Mouse (Mus musculus) ovary, postnatal 36 days (tissue): Measurements from ENCODE around the gene Hectd1.
A peak's percentile ranks its signal among the peaks of the same experiment; 100 is the strongest.

Experiments used
- DNase-seq: peaks from one replicate; pipeline ENCODE4 v3.0.0; 2022; ENCODE audit warnings: low spot score, mixed read lengths

Gene Hectd1

GRCm38 (mm10) chr12:51843576-51844520 lies 14.5 kb upstream of the Hectd1 start:
- DNase-seq: no peak

DNA sequence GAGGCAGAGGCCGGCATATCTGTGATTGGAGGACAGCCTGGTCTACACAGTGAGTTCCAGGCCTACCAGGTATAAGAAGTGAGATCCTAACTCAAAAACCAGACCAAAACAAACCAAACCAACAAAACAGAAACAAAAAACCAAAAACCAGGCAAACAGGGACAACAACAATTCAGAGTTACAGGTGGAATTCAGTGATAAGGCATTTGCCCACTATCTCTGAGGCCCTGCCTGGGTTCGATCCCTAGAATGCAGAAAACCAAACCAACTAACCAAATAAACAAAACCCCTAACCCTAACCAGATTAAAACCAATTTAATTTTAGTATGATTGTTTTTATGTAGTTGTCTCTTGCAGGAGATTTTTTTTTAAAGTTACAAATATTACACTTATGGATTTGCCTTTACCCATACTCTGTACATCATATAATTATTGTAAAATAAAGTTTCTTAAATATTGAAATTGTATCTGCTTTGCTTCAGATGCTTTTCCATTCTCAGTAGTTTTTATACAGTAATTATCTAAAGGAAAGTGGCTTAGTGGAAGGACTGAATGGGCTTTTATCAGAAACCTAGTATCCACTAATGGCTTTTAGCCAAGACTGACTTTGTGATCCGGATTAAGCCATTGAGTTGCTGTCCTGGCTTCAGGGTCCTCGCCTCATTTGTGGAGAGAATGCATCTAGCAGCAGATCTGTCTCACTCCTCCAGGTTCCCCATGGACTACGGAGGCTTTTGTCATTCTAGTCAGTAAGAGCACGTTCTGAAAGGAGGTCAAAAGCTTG lies 12.9 kb upstream of the Hectd1 start:
- DNase-seq: no peak

GRCm38 (mm10) chr12:51839856-51840255 lies 10.5 kb upstream of the Hectd1 start:
- no peak for DNase-seq

GRCm38 (mm10) chr12:51835219-51835618 lies 5.9 kb upstream of the Hectd1 start:
- DNase-seq: no peak

DNA sequence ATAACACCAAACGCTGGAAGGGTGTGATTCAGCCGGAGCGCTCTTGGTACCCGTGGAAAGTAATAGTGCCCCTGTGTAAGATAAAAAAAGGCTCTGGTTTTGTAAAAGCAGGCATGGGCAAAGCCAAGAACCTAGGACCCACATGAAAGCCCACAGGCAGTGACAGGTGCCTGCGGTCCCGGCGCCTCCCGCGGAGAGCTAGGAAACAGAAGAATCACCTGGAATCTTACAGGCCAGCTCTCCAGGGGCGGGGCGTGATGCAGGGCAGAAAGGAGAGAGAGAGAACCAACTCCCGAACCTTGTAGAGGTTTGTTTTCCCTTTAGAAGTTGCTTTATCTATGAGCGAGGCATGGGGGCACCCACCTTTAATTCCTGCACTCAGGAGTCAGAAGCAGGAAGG lies 2.6 kb upstream of the Hectd1 start:
- no peak for DNase-seq

DNA sequence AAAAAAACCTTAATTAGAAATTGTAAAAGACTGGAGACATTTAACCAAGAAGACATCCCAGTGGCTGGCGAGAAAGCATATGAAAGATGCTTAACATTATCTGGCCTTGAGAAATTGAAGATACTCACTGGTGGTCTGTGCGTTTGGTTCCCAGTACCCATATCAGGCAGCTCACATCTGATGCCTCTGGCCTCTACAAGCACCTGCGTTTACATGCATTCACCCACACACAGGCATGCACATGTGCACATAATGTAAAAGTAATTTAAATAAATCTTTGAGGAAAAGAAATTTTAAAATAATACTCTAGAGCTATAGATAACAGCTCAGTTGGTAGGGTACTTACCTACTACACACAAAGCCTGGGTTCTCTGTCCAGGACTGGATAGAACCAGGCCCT lies 2.0 kb upstream of the Hectd1 start:
- no peak for DNase-seq

- DNase-seq: no peak
These were observed 1.3 kb upstream of the Hectd1 start for GRCm38 (mm10) chr12:51830671-51831070.

- no peak for DNase-seq
These were observed 704 bp upstream of the Hectd1 start for GRCm38 (mm10) chr12:51830077-51830402.

DNA sequence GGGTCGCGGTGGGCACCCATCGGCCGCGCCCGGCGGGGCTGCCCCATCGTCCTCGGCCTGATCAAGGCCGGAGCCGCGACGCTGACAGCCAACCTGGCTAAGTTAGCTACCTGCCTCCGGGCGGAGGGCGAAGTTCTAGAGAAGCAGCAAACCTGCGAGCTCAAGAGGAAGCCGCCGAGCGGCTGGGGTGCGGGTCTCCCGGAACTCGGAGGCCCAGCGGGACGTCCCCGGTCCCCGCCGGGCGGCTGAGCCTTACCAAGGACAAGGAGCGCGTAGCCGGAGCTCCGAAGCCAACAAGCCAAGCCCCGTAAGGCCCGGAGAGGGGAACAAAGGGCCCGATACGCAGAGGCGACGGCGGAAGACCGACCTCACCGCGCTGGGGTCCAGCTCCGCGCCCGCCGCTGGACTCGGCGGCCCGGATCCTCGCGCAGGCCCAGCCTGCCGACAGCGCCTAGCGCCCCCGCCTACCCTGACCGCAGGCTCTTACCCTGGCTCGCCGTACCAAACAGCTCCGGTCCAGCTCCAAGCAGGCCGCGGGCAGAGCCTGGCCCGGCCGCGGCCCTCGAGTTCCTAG lies 533 bp downstream of the Hectd1 start:
- peak; percentile 68 for DNase-seq

- no peak for DNase-seq
These were observed 1.2 kb downstream of the Hectd1 start for GRCm38 (mm10) chr12:51827958-51828650.

DNA sequence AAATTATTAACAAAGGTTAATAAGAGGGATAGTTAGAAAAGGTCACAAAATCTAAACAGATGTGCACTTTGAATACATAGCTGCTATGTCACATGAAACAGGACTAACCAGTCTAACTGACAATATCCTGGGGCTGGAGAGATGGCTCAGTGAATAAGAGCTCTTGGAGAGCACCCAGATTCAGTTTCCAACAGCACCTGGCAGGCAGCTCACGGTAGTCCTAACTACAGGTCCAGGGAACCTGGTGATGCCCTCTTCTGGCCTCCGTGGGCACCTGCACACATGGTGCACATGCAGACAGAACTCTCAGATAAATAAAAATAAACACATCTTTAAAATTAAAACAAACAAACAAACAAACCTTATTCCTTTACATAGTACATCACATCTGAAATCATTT lies 4.0 kb downstream of the Hectd1 start:
- no peak for DNase-seq

GRCm38 (mm10) chr12:51823311-51823710 lies 6.0 kb downstream of the Hectd1 start:
- DNase-seq: no peak

GRCm38 (mm10) chr12:51822861-51823260 lies 6.5 kb downstream of the Hectd1 start:
- no peak for DNase-seq

DNA sequence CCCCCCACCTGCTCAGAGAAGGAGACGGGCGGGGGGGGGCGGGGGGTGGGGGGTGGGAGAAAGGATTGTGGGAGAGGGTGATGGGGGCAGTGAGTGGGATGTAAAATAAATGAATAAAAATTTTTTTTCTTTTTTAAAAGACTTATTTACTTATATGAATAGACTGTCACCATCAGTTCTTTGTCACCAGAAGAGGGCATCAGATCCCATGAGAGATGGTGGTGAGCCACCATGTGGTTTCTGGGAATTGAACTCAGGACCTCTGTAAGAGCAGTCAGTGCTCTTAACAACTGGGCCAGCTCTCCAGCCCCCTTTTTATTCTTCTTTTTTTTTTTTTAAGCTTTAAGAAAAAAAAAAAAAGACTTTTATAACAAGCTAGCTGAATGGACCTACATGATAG lies 7.1 kb downstream of the Hectd1 start:
- DNase-seq: no peak

- no peak for DNase-seq
These were observed 8.1 kb downstream of the Hectd1 start for GRCm38 (mm10) chr12:51821256-51821655.

DNA sequence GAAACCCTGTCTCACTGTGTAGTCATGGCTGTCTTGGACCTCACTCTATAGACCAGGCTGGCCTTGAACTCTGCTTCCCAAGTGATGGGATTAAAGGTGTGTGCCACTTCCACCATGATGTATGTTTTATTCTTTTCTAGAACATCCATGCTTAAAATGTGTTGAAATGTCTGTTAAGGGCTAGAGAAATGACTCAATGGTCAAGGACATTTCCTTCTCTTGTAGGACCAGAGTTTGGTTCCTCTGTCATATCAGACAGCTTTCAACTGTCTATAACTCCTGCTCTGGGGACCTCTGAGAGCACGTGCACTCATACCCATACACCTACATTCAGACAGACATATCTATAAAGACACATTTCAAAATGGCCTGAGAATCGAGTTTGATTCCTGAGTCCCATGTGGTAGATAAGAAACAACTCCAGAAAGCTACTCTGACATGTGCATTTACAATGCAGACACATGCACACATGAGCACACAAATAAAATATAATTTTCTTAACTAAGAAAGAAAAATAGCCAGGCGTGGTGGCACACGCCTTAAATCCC lies 9.3 kb downstream of the Hectd1 start:
- DNase-seq: no peak

DNA sequence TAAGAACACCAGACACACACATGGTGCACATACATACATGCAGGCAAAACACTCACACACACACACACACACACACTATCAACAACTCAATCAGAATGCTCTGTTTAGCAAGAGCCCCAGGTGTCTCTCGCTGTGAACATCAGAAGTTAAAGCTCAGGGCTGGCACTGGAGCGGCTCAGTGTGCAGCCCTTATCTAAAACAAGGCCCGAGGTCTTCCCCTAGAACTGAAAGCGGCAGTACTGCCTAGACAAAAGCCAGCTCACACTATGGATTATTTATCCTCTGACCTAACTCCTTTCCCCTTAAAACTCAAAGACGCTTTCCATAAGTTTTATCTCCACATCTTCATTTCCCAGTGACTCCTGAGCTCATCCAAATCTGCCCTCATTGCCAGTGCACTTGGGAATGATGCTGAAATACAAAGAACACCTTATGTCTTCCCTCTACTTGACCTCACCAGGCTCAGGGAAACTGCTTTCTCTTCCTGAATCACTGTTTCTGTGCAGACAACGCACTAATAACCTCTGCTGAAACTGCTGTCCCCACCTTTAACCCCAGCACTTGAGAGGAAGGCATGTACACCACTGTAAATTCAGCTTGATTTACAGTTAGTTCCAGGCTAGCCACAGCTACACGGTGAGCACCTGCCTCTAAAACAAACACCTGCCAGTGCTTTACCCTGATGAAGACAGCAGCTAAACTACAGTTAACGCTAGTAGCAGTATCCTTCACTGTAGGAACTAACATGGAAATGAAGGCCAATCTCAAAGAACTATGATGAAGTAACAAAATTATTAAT lies 11.3 kb downstream of the Hectd1 start:
- no peak for DNase-seq

DNA sequence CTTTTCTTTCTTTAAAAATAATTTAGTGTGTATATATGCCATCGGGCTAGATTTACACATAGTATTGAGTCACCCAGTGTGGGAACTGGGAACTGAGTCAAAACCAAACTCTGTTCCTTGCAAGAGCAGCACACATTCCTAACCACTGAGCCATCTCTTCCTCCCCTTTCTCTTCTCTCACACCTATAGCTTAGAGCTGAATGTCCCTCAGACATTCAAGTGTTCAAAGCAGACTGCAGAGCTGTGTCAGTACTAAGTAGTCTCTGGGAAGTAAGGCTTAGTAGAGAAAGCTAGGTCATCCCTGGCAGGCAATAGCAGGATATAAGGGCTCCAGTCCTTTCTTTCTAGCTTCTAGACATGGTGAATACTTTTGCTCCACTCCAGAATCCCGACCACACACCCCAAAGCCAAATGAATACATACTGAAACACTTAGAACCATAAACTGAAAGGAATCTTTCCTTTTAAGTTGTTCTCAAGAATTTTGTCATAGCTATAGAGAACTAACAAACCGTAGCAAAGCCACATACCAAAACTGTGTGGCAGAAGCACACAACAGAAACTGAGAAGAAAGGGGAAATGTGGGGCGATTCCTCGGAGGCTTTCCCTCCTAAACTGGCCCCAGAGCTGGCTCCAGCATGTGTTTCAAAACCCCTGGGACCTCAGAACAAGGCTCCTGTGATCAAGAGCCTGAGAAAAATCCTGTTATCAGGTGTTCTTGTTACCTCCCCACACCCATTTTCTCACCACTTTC lies 17.8 kb downstream of the Hectd1 start:
- DNase-seq: no peak

DNA sequence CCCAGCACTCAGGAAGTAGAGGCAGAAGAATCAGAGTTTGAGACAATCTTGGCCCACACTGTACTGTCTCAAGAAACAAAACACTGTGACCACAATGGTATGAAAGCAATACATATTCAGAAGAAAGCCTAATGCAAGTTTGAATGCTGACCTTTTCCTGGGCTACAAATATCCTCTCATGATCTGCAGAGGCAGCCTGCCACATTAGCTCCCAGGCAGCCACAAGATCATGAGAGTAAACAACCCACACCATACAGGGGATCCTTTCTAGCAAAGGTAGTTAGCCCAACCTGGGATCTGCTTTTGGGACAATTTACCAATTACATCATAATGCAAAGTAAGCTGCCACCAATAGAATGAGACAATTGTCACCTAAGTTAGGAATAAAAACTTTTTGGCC lies 18.8 kb downstream of the Hectd1 start:
- DNase-seq: no peak

DNA sequence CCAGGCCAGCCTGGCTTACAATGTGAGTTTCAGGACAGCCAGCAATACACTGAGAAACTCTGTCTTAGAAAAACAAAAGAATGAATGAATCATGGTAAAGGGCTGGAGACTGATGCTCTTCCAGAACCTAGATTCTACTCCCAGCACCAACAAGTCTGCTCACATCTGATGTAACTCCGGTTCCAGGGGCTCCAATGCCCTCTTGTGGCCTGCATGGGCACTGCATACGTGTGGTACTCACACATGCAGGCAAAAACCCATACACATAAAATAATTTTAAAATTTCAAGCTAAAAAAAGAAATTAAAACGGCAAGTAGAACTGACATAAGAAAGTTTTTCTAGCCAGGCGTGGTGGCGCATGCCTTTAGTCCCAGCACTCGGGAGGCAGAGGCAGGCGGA lies 44.5 kb downstream of the Hectd1 start:
- no peak for DNase-seq
